Mouse (Mus musculus): ENCODE measurements at regions not wholly inside any gene's neighbourhood (a gene's known extent, or its start where the extent isn't known, plus 50 kb on each side); places are given as distances from the start of the nearest gene placed in this dataset.

GRCm38 (mm10) chr6:66395147-66395546, 140.0 kb upstream of the Mad2l1 start:
- no peak for TF ChIP-seq CTCF (IDR thresholded peaks at IDR 0.05; ENCODE audit: low read depth)
- Histone ChIP-seq H3K4me3 (ENCODE audit: low read depth, low read length) (no peak overlapping the region), H3K27ac (ENCODE audit: low read depth, low read length) (no peak overlapping the region), H3K9ac (ENCODE audit: low read depth, low read length) (no peak overlapping the region), H3K9me3 (ENCODE audit: control insufficient read depth) (no peaks in the 10 kb centered on the region), H3K4me1 (replicated peaks; ENCODE audit: control insufficient read depth, insufficient read depth, low read length) (no peaks in the 10 kb centered on the region), H3K4me2 (replicated peaks; ENCODE audit: low read depth) (no peak overlapping the region), H3K27me3 (replicated peaks; ENCODE audit: control insufficient read depth, insufficient read depth, low read length) (no peaks in the 10 kb centered on the region), H3K36me3 (ENCODE audit: control insufficient read depth, insufficient read depth) (no peaks in the 10 kb centered on the region)
- no peak for ATAC-seq
- 89% methylated on average over 4 of the region's 4 CpGs for WGBS

DNA sequence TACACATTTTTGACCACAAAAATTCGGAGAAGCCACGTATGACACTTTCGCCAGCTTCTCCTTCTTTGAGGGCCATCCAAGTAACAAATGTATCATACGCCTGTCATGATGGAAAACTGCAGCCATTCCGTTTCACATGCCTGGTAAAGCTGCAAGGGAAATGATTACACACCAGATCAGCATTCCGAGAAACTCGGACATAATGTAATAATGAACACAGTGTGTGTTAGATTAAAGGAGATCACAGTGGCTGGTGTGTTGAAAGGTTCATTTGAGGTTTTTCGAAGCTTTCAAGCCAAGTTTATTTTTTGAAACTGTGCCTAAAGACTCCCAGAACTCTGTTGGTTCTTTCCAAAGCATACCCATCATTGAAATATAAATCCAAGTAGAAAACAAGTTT, 137.8 kb upstream of the Mad2l1 start:
- Histone ChIP-seq H3K4me3 (ENCODE audit: low read depth, low read length) (no peak overlapping the region), H3K36me3 (ENCODE audit: control insufficient read depth, insufficient read depth) (no peaks in the 10 kb centered on the region), H3K9me3 (ENCODE audit: control insufficient read depth) (no peaks in the 10 kb centered on the region), H3K27ac (ENCODE audit: low read depth, low read length) (no peak overlapping the region), H3K4me1 (replicated peaks; ENCODE audit: control insufficient read depth, insufficient read depth, low read length) (no peaks in the 10 kb centered on the region), H3K27me3 (replicated peaks; ENCODE audit: control insufficient read depth, insufficient read depth, low read length) (no peaks in the 10 kb centered on the region), H3K9ac (ENCODE audit: low read depth, low read length) (no peak overlapping the region), H3K4me2 (replicated peaks; ENCODE audit: low read depth) (no peak overlapping the region)
- TF ChIP-seq CTCF (IDR thresholded peaks at IDR 0.05; ENCODE audit: low read depth) = no peak
- 81% methylated on average over 8 of the region's 8 CpGs for WGBS
- no peak for ATAC-seq

- Histone ChIP-seq H3K4me3 (ENCODE audit: low read depth, low read length) (no peak overlapping the region), H3K4me1 (replicated peaks; ENCODE audit: control insufficient read depth, insufficient read depth, low read length) (no peaks in the 10 kb centered on the region), H3K4me2 (replicated peaks; ENCODE audit: low read depth) (no peak overlapping the region), H3K9me3 (ENCODE audit: control insufficient read depth) (no peaks in the 10 kb centered on the region), H3K27ac (ENCODE audit: low read depth, low read length) (no peak overlapping the region), H3K27me3 (replicated peaks; ENCODE audit: control insufficient read depth, insufficient read depth, low read length) (no peaks in the 10 kb centered on the region), H3K36me3 (ENCODE audit: control insufficient read depth, insufficient read depth) (no peaks in the 10 kb centered on the region), H3K9ac (ENCODE audit: low read depth, low read length) (no peak overlapping the region)
- ATAC-seq = no peak
- WGBS = 83% methylated on average over 3 of the region's 3 CpGs
- TF ChIP-seq CTCF (IDR thresholded peaks at IDR 0.05; ENCODE audit: low read depth) = no peak
Observed at GRCm38 (mm10) chr6:66398674-66399073, 136.5 kb upstream of the Mad2l1 start.

DNA sequence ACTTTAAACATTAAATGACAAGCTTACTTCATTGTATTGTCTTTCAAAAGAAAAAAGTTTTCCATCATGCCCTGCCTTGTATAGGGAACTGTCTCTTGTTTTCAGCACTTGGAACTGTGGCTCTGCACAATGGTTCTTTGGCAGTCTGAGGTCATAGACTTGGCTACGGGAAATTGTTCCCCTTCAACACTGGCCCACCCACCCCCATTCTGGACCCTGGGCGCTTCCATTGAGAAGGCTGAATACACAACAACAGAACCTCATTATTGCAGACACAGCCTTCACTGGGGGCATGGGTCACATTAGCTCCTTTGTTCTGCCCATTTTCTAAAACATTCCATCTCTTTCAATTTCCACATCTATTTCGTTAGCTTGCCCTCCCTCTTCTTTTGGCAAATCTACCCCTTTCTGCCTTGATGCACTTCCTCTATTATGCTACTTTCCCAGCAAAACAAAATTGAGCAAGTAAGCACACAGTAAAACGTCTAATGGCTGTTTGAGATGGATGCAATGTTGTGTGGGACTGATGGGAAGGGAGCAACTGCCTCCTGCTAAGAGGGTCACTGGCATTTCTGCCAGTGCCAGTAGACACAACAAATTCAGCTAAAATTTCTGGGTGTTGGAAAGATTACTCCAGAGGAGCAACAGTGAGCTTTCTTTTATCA, 136.0 kb upstream of the Mad2l1 start:
- Histone ChIP-seq H3K27ac (ENCODE audit: low read depth, low read length) (no peak overlapping the region), H3K9me3 (ENCODE audit: control insufficient read depth) (no peaks in the 10 kb centered on the region), H3K36me3 (ENCODE audit: control insufficient read depth, insufficient read depth) (no peaks in the 10 kb centered on the region), H3K4me1 (replicated peaks; ENCODE audit: control insufficient read depth, insufficient read depth, low read length) (no peaks in the 10 kb centered on the region), H3K4me3 (ENCODE audit: low read depth, low read length) (no peak overlapping the region), H3K9ac (ENCODE audit: low read depth, low read length) (no peak overlapping the region), H3K4me2 (replicated peaks; ENCODE audit: low read depth) (no peak overlapping the region), H3K27me3 (replicated peaks; ENCODE audit: control insufficient read depth, insufficient read depth, low read length) (no peaks in the 10 kb centered on the region)
- ATAC-seq = no peak
- 69% methylated on average over 4 of the region's 4 CpGs for WGBS
- no peak for TF ChIP-seq CTCF (IDR thresholded peaks at IDR 0.05; ENCODE audit: low read depth)

DNA sequence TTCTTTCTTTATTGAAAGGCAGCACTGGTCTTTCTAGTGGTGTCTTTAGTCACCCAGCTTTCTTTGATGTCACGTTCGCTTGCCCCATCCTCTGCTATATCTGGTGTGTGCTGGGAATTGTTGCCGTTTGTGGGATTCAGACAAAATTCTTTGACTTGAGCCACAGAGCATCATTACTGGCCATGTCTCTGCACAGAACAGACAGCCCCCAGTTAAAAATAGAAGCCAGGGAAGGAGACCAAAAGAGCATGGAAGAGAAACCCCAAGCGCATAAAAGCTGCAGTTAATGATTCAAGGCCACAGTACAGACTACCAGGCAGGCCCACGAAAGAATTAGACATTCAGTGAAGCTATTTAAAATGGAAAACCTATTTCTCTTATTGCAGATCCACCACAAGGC, 133.7 kb upstream of the Mad2l1 start:
- no peaks in the 10 kb centered on the region for H3K4me1 ChIP-seq (replicated peaks; ENCODE audit: control insufficient read depth, insufficient read depth, low read length)
- no peak for TF ChIP-seq CTCF (IDR thresholded peaks at IDR 0.05; ENCODE audit: low read depth)
- no peak overlapping the region for H3K4me3 ChIP-seq (ENCODE audit: low read depth, low read length)
- H3K36me3 ChIP-seq (ENCODE audit: control insufficient read depth, insufficient read depth) = no peaks in the 10 kb centered on the region
- H3K27ac ChIP-seq (ENCODE audit: low read depth, low read length) = no peak overlapping the region
- no peaks in the 10 kb centered on the region for H3K27me3 ChIP-seq (replicated peaks; ENCODE audit: control insufficient read depth, insufficient read depth, low read length)
- no peaks in the 10 kb centered on the region for H3K9me3 ChIP-seq (ENCODE audit: control insufficient read depth)
- H3K9ac ChIP-seq (ENCODE audit: low read depth, low read length) = no peak overlapping the region
- no peak for ATAC-seq
- no peak overlapping the region for H3K4me2 ChIP-seq (replicated peaks; ENCODE audit: low read depth)
- WGBS = 63% methylated on average over 5 of the region's 5 CpGs

- Histone ChIP-seq H3K27me3 (replicated peaks; ENCODE audit: control insufficient read depth, insufficient read depth, low read length) (no peaks in the 10 kb centered on the region), H3K4me1 (replicated peaks; ENCODE audit: control insufficient read depth, insufficient read depth, low read length) (no peaks in the 10 kb centered on the region), H3K36me3 (ENCODE audit: control insufficient read depth, insufficient read depth) (no peaks in the 10 kb centered on the region), H3K4me2 (replicated peaks; ENCODE audit: low read depth) (no peak overlapping the region), H3K27ac (ENCODE audit: low read depth, low read length) (no peak overlapping the region), H3K9ac (ENCODE audit: low read depth, low read length) (no peak overlapping the region), H3K9me3 (ENCODE audit: control insufficient read depth) (no peaks in the 10 kb centered on the region), H3K4me3 (ENCODE audit: low read depth, low read length) (no peak overlapping the region)
- TF ChIP-seq CTCF (IDR thresholded peaks at IDR 0.05; ENCODE audit: low read depth) = no peak
- no peak for ATAC-seq
- WGBS = 52% methylated on average over 5 of the region's 5 CpGs
Observed at GRCm38 (mm10) chr6:66401868-66402440, 133.2 kb upstream of the Mad2l1 start.
